Mouse (Mus musculus): Measurements from ENCODE around the gene Sycp2. TPM values are rescaled to one million over a fixed set of nuclear protein-coding genes. Genes with fewer than 3 reads are reported as not detected.

Sycp2 gene
- 0.06 TPM in 1 of 2 replicates, not detected in the other for total RNA-seq (2014; fragmentation: Nextera tagmentation)
- total RNA-seq (2017), result not detected in 2 replicates

DNA sequence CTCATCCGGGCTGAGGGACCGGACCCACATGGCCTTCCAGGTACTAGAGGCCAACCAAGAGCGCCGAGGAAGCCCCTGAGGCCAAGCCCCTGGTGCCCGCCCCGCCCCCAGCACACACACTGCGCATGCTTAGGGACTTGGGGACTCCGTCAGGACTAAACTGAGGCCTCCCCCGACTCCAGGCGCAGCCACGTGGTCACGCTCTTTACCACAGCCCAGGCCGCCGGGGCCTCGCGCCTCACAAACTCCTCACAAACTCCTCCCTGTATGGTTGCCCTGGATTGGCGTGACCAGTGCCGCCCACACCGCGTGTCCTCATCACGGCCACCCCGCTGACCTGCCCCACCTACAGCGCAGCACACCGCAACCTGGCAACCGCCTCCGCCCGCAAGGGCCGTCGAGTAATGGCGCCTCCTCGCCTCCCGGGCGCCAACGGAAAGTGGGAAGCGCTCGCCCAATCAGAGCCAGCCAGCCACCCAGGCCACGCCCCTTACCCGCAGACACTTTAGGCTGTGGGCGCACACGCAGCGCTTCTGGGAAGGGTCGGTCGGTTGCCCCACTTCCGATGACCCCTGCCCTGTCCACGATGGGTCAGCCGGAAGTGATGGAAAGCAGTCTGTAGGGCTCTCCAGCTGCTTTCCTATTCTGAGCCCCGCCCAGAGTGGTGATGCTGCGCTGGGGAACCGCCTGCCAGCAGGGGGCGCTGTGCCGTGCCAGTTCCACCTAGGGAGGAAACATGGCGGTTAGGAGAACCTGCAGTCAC, at the start of gene Sycp2:
Sycp2 (minus strand) TSS at position 633 of the 763 bp plus-strand sequence.
- peak; percentile 23 for ATAC-seq (replicated peaks; ENCODE audit: poor library complexity, severe bottlenecking)

DNA sequence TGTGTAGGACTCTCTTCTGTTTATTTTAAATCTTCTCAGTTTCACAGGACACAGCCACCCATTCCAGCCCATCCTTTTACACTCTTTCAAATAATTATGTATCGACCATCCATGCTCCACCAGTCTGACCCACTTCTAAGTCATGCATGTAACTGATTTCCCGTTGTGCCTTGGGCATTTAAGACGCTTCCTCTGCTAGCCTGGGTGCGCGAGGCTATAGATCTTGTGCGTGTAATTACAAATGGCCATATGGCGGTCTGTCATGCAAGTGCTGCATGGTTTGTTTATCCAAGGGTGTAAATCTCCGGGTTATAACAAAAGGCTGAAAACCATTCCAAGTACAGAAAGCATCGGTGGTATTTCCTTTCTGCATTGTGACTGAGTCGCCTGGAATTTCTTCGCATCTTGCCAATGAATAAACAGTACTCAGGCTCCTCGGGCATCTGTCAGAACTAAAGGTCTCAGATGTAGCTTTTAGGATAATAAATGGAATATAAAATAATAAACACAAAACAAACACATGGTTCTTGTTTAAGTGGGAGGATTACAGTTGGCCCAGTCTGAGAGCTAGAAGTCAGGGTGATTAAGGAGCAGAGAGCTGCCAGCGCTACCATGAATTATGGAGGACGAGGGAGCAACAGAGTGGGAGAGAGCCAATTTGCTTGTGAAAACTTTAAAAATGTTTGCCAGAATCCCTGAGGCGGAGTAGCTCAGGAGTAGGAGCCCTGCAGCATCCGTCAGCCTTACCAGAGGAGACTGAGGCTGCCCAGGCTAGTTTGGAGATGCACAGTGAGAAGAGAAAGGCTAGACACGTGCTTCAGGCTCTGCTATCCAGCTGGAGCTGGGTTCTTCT, 47.4 kb upstream of the Sycp2 start:
- ATAC-seq (replicated peaks; ENCODE audit: poor library complexity, severe bottlenecking), result no peak

DNA sequence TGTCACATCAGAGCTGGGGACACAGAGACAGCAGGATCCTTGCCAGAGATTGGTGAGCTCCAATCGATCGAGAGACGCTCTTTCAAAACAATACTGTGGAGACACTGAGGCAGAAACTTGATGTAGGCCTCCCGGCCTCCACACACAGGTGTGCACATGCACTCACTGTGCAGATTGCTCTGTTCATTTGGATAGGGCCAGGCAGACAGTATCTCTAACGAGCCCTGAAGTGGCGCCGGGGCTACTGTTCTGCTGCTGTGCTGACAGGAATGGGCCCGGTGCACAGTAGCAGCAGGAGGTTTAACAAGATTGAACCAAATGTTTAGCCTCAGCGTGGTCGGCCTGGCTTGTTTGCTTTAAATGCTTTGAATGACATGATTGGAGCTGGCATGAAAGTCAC, 43.5 kb upstream of the Sycp2 start:
- no peak for ATAC-seq (replicated peaks; ENCODE audit: poor library complexity, severe bottlenecking)

DNA sequence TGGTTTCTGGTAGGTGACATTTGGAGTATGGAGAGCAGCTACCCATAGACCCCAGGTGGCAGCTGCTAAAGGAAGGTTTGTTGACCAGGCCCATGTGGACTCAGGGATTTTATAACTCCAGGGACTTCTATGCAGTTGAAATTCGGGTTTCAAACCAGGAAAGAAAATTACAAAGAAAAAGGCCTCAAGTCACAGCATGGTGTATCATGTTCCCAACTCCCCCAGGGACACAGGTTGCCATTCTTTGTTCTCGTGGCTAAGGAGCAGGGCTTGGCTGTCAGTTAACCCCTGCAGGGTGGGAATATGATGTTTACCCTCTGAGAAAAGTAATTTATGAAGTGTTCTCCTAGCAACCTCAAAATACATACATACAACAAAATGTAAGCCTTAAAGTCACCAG, 42.8 kb upstream of the Sycp2 start:
- no peak for ATAC-seq (replicated peaks; ENCODE audit: poor library complexity, severe bottlenecking)

DNA sequence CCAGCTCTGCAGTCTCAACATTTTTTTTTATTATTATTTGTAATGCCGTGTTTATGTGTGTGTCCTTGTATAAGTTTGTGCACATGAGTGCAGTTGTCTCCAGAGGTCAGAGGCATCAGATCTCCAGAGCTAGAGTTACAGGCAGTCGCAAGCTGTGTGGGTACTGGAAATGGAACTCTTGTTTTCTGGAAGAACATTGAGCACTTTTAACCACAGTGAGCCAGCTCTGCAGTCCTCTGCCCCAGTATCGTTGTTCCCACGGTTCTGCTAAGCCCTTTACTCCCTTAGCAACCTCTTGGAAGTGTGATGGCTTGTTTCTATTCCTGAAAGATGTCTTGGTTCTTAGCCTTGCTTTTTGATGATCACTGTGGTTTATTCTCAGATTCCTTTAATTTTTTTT, 41.9 kb upstream of the Sycp2 start:
- no peak for ATAC-seq (replicated peaks; ENCODE audit: poor library complexity, severe bottlenecking)

DNA sequence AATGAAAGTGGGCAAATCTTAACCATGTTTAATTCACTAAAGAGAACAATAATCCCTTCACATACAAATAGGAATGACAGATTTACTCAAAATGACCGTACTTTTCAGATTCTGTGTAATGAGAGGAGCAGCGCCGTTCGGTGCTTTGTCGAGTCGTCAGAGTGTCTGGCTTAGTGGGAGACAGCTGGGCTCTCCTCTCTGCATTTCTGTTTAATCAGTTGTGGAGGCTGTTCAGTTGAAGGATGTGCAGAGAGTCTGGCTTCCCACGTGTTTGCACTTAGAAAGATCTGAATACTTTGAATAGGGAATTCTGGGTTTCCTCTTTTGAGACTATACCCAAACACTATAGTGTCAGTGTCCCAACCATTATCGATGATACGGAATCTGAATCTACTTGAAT, 29.8 kb upstream of the Sycp2 start:
- ATAC-seq (replicated peaks; ENCODE audit: poor library complexity, severe bottlenecking), result no peak

DNA sequence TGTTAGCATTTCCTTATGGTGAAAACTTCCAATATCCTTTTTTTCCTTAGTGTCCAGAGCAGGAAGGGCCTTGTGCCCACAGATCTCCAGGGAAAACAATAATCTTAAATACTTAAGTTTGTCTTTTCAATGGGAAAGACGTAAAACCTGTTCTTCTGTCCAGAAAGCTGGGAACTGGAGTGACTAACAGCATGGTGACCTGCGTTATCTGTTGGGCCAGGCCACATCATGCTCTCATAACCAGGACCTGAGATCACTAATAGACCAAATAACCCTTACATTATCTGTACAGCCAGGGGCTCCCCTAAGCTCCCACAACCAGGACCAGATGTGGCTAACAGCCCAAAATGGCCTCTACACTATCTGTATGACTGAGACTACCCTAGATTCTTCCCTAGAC, 26.4 kb upstream of the Sycp2 start:
- no peak for ATAC-seq (replicated peaks; ENCODE audit: poor library complexity, severe bottlenecking)

DNA sequence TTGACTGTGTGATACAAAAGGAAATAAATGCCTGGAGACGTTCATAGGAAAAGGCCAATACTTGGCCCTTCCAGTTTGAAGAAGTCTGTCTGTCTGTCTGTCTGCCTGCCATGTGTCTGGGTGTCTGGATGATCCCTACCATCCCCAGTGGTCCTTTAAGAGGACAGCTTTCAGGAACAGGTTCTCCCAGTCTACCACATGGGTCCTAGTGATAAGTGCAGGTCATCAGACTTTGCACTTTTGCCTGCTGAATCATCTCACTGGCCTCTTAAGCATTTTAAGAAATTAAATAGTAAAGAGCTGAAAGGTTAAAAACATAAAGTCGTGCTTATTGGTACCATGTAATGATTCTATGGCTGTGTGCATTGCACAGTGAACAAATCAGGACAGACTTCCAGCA, 26.0 kb upstream of the Sycp2 start:
- ATAC-seq (replicated peaks; ENCODE audit: poor library complexity, severe bottlenecking), result no peak

DNA sequence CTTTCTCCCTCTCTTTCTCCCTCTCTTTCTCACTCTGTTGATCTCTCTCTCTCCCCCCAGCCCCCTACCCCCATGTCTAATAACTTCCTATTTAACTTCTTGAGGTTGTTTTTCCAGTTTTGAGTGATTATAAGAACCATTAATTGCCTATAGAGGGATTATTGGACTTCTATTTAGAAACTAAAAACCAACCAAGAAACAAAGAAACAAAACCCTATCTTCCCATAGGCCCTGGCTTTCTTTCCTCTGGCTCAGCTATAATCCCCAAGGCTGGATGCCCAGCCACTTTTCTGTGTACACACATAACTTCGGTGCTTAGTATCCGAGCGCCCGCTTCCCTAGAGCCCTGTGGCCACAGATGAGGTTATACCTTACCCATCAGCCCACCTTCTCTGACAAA, 22.7 kb upstream of the Sycp2 start, which contains the start of gene Cdh26:
Cdh26 (plus strand) TSS at position 301 of the 400 bp plus-strand sequence.
- ATAC-seq (replicated peaks; ENCODE audit: poor library complexity, severe bottlenecking), result no peak

DNA sequence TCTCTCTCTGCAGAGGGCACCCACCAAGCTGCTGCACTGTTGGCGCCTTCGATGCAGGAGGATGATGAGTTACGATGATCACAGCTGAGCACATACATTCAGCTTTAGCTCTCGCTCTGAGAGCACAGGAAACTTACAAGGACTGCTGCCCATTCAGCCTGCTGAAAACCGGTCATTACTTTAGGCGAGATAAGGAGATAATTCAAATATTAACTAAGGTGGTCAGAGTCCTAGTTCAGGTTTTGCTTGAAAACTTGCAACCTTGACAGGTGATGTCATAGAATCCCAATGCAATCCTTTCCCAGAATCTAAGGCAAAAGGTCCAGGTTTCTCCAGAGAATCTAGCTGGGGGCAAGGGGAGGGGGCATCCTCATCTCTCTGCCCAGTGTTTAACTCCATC, 21.9 kb upstream of the Sycp2 start:
- ATAC-seq (replicated peaks; ENCODE audit: poor library complexity, severe bottlenecking), result no peak

DNA sequence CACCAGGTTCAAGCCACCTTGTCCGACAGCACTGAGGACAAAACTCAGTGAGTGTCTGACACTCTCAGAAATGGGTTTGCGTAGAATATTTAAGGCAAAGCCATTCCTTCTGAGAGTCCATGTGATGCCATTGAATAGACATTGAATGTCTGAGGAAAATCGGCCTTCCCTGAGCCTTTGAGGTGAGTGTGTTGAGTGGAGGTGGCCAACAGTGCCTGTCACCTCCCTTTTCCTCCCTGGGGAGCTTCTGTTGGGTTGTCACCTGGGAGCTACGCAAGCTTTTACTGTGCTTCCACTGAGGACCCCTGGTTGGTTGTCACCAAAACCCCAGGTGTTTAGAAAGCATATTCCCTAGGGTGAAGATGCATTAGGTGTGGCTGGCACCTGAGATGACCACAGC, 21.2 kb upstream of the Sycp2 start:
- ATAC-seq (replicated peaks; ENCODE audit: poor library complexity, severe bottlenecking), result no peak

DNA sequence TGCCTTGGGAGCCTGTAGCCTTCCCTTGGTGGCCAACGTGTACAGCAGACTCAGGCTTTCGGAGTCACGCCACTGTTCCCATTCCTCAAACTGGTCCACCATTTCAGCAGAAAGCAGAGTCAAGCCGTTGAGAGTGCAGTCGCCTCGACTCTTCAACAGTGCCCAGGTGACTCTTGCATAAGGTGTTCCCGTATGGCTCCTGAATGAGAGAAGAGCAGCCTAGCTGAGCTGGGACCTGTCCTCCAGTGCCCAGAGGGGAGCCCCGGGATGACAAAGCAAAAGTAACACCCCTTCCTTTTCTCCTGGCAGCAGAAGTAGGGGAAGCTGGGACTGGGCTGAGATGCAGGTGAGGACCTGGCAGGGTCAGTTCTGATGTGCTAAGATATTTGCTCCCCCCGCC, 20.7 kb upstream of the Sycp2 start:
- ATAC-seq (replicated peaks; ENCODE audit: poor library complexity, severe bottlenecking), result no peak

DNA sequence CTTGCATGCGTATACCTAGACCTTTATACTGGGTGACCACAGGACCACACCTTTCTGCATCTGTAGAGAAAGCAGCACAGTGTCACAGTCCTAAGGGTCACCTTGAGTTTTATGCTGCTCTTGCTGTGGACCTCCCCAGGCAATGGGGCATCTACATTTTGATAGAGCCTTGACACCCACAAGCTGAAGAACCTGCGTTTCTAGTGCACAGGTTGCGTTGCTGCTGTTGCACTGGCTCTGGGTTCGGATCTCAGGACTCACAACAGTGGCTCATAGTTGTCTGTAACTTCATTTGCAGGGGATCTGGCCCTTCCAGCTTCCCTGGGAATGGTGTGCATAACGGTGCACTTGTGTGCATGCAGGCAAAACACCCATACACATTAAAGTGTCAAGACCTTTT, 19.7 kb upstream of the Sycp2 start:
- no peak for ATAC-seq (replicated peaks; ENCODE audit: poor library complexity, severe bottlenecking)

DNA sequence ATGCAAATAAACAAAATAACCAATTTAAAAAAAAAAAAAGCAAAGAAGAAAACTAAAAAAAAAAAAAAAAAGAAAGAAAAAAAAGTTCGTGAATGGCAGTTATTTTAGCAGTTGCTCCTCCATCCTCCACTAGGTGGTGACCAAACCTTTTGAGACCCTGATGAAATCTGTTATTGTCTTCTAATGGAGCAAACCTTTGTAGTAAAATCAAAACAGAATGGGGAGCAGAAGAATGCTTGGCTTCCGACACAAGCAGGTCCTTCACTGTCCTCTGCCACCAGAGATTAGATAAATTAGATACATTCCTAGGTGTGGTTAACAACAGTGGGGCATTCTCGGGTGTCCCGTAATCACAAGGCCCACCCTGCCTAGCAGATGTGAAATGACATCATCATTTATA, 18.7 kb upstream of the Sycp2 start:
- peak; percentile 47; the same call in 1 of the 2 replicates for ATAC-seq (replicated peaks; ENCODE audit: poor library complexity, severe bottlenecking)

DNA sequence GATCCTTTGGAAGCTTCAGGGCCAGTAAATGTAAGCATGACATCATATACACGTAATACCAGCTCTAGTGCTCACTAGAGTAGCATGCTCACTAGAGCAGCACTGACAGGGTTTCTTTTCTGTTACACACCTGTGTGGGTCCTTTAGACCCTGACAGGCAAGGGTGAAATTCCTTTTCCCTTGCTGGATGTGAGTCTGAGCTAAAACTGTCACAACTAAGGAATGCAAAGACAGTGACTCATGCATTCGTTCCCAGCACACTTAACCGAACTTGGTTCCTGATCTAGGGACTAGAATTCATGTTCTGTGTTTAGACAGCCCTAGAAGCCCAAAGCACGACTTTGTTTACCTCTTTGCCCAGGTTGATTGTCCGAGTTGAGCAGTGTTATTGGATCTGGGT, 15.7 kb upstream of the Sycp2 start:
- ATAC-seq (replicated peaks; ENCODE audit: poor library complexity, severe bottlenecking), result no peak

DNA sequence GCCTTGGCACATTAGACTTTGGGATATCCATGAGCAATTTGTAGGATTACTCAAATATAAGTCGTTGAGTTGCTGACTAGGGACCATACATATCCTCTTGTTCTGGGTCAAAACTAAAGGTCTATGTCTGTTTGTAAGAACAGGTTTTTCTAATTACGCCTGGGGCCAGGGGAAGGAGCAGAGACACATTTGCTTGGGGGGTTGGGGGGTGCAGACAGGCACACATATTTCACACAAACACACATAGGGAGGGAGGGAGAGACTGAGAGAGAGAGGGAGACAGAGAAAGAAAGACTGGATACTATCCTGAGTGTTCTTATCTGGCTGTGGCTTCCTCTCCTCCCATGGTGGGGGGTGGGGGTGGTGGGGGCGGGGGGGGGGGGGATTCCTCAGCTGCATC, 14.7 kb upstream of the Sycp2 start:
- no peak for ATAC-seq (replicated peaks; ENCODE audit: poor library complexity, severe bottlenecking)

DNA sequence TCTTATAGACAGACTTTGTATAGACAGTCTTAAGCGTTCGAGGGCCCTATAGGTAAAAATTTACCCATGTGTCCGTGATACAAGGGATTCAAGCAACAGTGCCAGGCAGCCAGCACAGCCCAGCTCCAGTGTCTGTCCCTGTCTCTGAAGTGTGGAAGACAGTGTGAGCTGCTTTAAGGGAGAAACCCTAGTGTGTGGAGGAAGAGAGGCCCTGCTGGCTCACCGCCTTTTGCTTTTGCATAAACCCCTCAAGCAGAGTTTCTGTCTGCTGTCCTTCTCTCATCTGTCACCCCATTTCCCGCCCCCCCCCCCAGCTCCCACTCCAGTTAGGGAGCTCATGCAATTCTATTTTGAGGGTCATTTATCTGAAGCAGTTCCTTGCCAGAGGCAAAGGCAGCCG, 14.1 kb upstream of the Sycp2 start:
- no peak for ATAC-seq (replicated peaks; ENCODE audit: poor library complexity, severe bottlenecking)

DNA sequence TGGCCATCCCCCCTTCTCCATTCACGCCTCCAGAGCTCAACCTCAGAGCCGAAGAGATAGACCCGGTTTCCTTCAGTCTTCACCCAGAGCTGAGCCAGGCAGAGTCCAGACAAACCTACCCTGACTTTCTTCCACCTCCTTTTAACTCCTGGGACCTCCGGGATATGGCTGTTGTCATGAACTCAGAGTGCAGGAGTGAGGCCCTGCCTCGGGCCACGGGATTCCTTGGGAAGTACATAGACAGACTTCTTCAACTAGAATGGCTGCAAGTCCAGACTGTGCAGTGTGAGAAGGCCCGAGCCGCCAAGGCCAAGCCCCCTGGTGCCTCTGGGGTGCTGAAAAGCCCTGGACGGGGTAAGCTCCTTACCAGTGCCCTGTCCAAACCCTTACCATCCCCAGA, 13.1 kb upstream of the Sycp2 start:
- no peak for ATAC-seq (replicated peaks; ENCODE audit: poor library complexity, severe bottlenecking)

DNA sequence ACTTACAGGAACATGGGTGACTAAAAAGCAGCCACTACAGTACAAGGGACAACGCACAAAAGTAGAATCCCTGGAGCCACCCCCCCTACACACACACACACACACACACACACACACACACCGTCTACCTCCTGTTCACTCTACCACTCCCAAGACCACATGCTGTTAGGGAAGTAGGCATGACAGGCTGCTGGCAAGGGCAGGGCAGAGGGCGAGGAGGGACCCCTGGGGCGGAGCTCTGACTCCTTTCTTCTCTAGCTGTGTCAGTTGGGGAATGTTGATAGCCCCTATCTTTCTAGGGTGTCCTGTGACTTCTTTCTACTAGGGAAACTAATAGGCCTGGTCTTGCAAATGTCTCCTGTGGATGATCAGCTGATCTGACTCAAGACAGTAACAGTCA, 9.5 kb upstream of the Sycp2 start:
- peak; percentile 49 for ATAC-seq (replicated peaks; ENCODE audit: poor library complexity, severe bottlenecking)

DNA sequence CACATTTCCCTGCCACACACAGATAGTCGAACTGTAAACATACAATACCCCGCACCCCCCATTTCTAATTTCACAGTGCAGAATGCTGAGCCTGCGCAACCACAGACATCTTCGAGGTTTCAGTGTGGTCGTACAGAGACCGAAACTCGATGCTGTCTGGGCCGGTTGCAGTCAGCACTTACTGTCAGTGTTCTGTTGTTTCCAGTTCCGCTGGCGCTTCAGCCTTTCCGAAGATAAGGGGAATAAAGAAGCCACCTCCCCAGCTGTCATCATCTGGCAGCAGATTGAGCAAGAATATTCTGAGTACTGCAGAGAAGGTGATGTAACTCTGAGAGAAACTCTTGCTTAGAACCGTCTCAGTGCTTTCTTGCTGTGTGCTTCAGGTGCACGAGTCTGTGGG, 8.9 kb upstream of the Sycp2 start:
- peak; percentile 71 for ATAC-seq (replicated peaks; ENCODE audit: poor library complexity, severe bottlenecking)

DNA sequence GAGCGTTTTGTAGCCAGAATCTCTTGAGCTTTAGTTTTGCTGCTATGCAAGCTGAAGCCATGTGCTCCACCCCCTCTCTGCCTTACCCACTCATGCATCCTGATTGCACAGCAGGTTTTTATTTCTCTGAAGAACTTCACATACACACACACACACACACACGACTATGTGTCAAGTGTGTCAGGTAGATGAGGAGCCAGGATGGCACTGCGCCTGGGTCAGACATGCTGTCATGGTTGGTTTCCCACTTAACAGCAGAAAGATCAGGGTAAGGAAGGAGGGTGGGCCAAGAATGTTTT, 7.6 kb upstream of the Sycp2 start:
- ATAC-seq (replicated peaks; ENCODE audit: poor library complexity, severe bottlenecking), result no peak

Measured in granulocyte monocyte progenitor cell, adult 5-6 weeks (primary cell).